Mouse (Mus musculus) hindbrain, embryonic 12.5 days (tissue): ENCODE measurements around the gene Rcsd1. TPM values are rescaled to one million over a fixed set of nuclear protein-coding genes. Genes with fewer than 3 reads are reported as not detected.

Experiments
- ATAC-seq: fragments of 200-750 bp; cut with Nextera tagmentation; 2 replicates; pipeline ENCODE4 v1.8.0; 2017; ENCODE audit warnings: moderate TSS enrichment; ENCODE audit not compliant: low FRiP score
- H3K27ac ChIP-seq: fragments of 300-500 bp; sonication (generic); 2 replicates; pipeline ENCODE4 v1.5.1; 2016; ENCODE audit warnings: mild to moderate bottlenecking
- H3K27me3 ChIP-seq: fragments of 300-500 bp; sonication (generic); 2 replicates; pipeline ENCODE4 v1.6.1; 2016; ENCODE audit warnings: mild to moderate bottlenecking
- H3K36me3 ChIP-seq: fragments of 300-500 bp; sonication (generic); 2 replicates; pipeline ENCODE4 v1.6.1; 2016; ENCODE audit warnings: mild to moderate bottlenecking
- H3K4me1 ChIP-seq: fragments of 300-500 bp; sonication (generic); 2 replicates; pipeline ENCODE4 v1.6.1; 2016
- H3K4me2 ChIP-seq: fragments of 300-500 bp; sonication (generic); replicated peaks from 2 replicates; pipeline ENCODE4 v1.6.1; 2016; ENCODE audit warnings: mild to moderate bottlenecking
- H3K4me3 ChIP-seq: fragments of 300-500 bp; sonication (generic); 2 replicates; pipeline ENCODE4 v1.5.1; 2016; ENCODE audit warnings: mild to moderate bottlenecking
- H3K9ac ChIP-seq: fragments of 300-500 bp; sonication (generic); 2 replicates; pipeline ENCODE4 v1.6.1; 2016; ENCODE audit warnings: mild to moderate bottlenecking, moderate library complexity
- H3K9me3 ChIP-seq: fragments of 300-500 bp; sonication (generic); replicated peaks from 2 replicates; pipeline ENCODE4 v1.6.1; 2016; ENCODE audit warnings: mild to moderate bottlenecking
- WGBS: fragments of 180-500 bp; shearing (Covaris S2); methylation state at CpG from one replicate; pipeline ENCODE4 v1.1.7; 2016; 5-methylcytosine and 5-hydroxymethylcytosine counted together
- polyA plus RNA-seq: library from polyadenylated mRNA; unstranded; fragments of >200 nt; fragmentation: Nextera tagmentation; extraction: Ambion mirVana; gene quantifications from 2 replicates; pipeline ENCODE4 v1.2.1, GENCODE M21; 2016

Rcsd1 gene
- polyA plus RNA-seq, 1 experiment from 2014 or later: 16.8 TPM

- no peak overlapping the region for H3K4me2 ChIP-seq
- no peak overlapping the region for H3K27ac ChIP-seq
- WGBS: 79% methylated on average over 4 of the region's 4 CpGs
- no peaks in the 10 kb centered on the region for H3K9me3 ChIP-seq
- no peaks in the 10 kb centered on the region for H3K36me3 ChIP-seq
- H3K27me3 ChIP-seq: no peaks in the 10 kb centered on the region
- no peaks in the 10 kb centered on the region for H3K4me1 ChIP-seq
- ATAC-seq: no peak
- no peak overlapping the region for H3K4me3 ChIP-seq
- H3K9ac ChIP-seq: no peak overlapping the region
These were observed 64.5 kb downstream of the Rcsd1 start for GRCm38 (mm10) chr1:165645102-165645501.

- 80% methylated on average over 5 of the region's 5 CpGs for WGBS
- no peak overlapping the region for H3K9ac ChIP-seq
- no peak for ATAC-seq
- no peaks in the 10 kb centered on the region for H3K9me3 ChIP-seq
- H3K36me3 ChIP-seq: no peaks in the 10 kb centered on the region
- no peak overlapping the region for H3K4me2 ChIP-seq
- H3K27ac ChIP-seq: no peak overlapping the region
- no peaks in the 10 kb centered on the region for H3K4me1 ChIP-seq
- no peaks in the 10 kb centered on the region for H3K27me3 ChIP-seq
- no peak overlapping the region for H3K4me3 ChIP-seq
These were observed 65.8 kb downstream of the Rcsd1 start for GRCm38 (mm10) chr1:165643735-165644134.

DNA sequence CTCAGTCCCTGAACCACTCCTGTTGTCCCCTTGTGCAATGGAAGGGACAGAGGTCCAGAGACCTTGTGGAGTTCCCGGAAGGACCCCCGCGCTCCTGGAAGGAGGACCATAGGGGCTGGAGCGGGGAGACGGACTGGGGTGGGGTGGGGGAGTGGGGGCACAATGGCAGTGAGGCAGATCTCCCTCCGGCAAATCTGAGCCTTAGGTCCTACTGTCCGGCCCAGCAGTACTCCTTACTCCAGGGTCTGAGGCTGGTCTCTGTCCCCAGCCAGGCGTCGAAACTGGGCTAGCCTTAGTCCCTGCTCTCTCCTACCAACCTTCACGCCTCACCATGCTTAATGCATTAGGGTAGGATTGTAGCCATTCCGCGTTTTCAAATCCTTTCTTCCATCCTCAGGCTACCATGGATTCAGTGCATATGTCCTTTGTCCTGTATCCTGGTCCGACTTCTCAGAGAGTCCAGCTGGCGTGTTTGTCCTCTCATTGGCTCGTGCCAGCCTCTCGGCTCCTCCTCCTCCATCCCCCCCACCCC, 66.7 kb downstream of the Rcsd1 start:
- no peaks in the 10 kb centered on the region for H3K9me3 ChIP-seq
- H3K27ac ChIP-seq: peak overlapping the region; percentile 90
- peak overlapping the region; percentile 70 for H3K4me3 ChIP-seq
- H3K4me2 ChIP-seq: peak overlapping the region; percentile 61
- no peaks in the 10 kb centered on the region for H3K4me1 ChIP-seq
- H3K27me3 ChIP-seq: no peaks in the 10 kb centered on the region
- H3K36me3 ChIP-seq: no peaks in the 10 kb centered on the region
- under 1% methylated on average over 16 of the region's 16 CpGs for WGBS
- peak overlapping the region; percentile 87 for H3K9ac ChIP-seq
- peak; percentile 90 for ATAC-seq

DNA sequence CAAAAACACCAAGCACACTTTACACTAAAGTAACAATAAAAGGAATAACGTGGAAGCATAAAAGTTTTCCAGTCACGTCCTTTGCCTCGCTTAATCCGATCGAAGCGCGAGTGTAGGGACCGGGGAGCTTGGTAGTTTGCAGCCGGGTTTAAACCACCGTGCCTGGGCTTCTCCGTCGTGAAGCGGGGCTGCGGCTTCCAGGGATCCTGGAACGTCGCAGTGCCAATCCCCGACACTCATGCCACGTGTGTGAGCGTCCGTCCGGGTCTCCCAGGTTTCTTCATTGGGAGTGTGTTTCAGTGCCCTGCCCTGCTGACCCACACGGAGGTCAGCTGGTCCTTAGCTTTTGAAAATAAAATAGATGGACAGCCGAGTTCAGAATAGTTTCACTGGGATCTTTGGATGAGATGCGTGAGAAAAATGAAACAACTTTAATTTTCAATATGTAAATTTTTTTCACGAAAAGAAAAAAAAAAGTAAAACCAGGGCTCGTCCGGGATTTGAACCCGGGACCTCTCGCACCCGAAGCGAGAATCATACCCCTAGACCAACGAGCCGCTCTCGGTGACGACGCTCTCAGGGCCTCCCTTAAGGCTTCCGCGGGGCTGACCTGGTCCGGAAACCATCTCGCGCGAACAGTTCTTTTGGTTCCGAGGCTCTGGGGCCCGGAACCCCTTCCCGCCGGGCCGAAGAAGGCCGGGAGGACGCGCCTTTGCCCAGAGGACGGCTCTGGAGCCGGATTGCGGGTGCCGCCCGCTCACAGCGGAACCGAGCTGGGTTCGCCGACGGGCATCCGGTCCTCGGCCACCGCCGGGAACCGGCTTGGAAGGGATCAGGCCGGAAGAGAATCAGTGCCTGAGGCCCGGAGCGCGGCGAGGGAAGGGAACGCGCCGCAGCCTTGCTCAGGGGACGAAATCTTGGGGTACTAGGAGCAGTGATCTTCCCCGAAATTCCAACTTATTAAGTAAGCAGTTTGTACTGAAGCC, 67.5 kb downstream of the Rcsd1 start:
- WGBS: under 1% methylated on average over 75 of the region's 75 CpGs
- Histone ChIP-seq H3K27ac (peak overlapping the region; percentile 90), H3K27me3 (no peaks in the 10 kb centered on the region)

DNA sequence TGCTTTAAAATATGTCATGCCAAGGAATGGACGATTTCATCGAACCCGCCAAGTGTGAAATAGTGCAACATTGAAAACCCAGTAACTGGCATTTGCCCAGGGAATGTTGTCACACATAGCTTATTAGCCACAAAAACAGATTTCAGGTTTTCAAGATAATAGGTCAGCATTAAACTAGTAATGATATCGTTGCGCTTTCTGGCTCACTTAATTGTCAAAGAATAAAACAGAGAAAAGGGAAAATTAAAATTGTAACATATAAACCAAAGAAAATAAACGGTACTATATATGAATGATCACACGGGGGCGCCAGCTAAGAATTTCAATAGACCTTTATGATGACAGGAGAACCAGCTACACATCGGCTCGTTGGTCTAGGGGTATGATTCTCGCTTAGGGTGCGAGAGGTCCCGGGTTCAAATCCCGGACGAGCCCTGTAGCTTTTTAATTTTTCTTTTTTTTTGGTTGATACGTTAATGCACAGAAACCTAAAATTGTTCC, 68.2 kb downstream of the Rcsd1 start:
- no peaks in the 10 kb centered on the region for H3K4me1 ChIP-seq
- H3K27me3 ChIP-seq: no peaks in the 10 kb centered on the region
- no peaks in the 10 kb centered on the region for H3K9me3 ChIP-seq
- peak; percentile 32; the same call in 1 of the 2 replicates for ATAC-seq
- H3K36me3 ChIP-seq: no peaks in the 10 kb centered on the region
- no peak overlapping the region for H3K27ac ChIP-seq
- peak overlapping the region; percentile 61 for H3K4me2 ChIP-seq
- 6% methylated on average over 16 of the region's 16 CpGs for WGBS
- H3K9ac ChIP-seq: no peak overlapping the region
- peak overlapping the region; percentile 70 for H3K4me3 ChIP-seq

More for the DNA sequence above, 67.5 kb downstream of the Rcsd1 start:
- Histone ChIP-seq H3K4me3 (peak overlapping the region; percentile 70), H3K4me2 (peak overlapping the region; percentile 61), H3K9ac (peak overlapping the region; percentile 87), H3K4me1 (no peaks in the 10 kb centered on the region), H3K9me3 (no peaks in the 10 kb centered on the region), H3K36me3 (no peaks in the 10 kb centered on the region)
- ATAC-seq: peak; percentile 83

DNA sequence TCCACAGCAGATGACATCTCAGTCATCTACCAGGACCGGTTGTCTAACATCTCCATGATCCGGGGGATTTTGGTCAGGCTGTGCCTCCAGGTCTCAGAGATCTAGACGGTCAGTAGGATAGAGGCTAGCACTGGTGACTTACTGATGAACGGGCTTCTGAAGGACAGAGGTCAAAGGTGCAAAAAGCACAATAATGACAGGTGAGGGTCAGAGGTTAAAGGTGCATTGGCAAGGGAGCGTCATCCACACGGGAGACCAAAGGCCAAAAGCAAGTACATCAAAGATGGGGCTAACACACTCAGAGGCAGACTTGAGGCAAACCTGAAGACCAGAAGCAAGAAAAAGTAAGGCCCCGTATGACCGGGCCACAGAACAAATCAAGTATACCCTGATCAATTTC, 73.3 kb downstream of the Rcsd1 start:
- Histone ChIP-seq H3K27me3 (no peaks in the 10 kb centered on the region), H3K9me3 (no peaks in the 10 kb centered on the region), H3K4me2 (no peak overlapping the region), H3K27ac (no peak overlapping the region), H3K4me1 (peaks cover 17% of the 10 kb centered on the region), H3K4me3 (no peak overlapping the region), H3K9ac (no peak overlapping the region), H3K36me3 (no peaks in the 10 kb centered on the region)
- WGBS: 70% methylated on average over 8 of the region's 8 CpGs
- ATAC-seq: no peak

GRCm38 (mm10) chr1:165635055-165635897, 74.3 kb downstream of the Rcsd1 start:
- Histone ChIP-seq H3K4me1 (peaks cover 20% of the 10 kb centered on the region), H3K27ac (peak overlapping the region; percentile 74; the same call in 1 of the 2 replicates), H3K4me3 (peak overlapping the region; percentile 81), H3K27me3 (no peaks in the 10 kb centered on the region), H3K36me3 (no peaks in the 10 kb centered on the region), H3K9ac (peak overlapping the region; percentile 56), H3K4me2 (peak overlapping the region; percentile 62), H3K9me3 (no peaks in the 10 kb centered on the region)
- WGBS: 24% methylated on average over 17 of the region's 17 CpGs
- no peak; the same call in 1 of the 2 replicates for ATAC-seq

GRCm38 (mm10) chr1:165634151-165634884, 75.2 kb downstream of the Rcsd1 start, which contains the start of gene Mpzl1:
TSS of gene Mpzl1 (minus strand) at chr1:165634538.
- under 1% methylated on average over 61 of the region's 73 CpGs for WGBS
- H3K9ac ChIP-seq: peak within 1 kb of the TSS; percentile 92
- peak within 1 kb of the TSS; percentile 94 for H3K27ac ChIP-seq
- peak within 1 kb of the TSS; percentile 62 for H3K4me2 ChIP-seq
- peak within 1 kb of the TSS; percentile 81 for H3K4me3 ChIP-seq
- peaks cover 29% of the 10 kb centered on the region for H3K4me1 ChIP-seq
- no peaks in the 10 kb centered on the region for H3K9me3 ChIP-seq
- peak; percentile 100 for ATAC-seq
- no peaks in the 10 kb centered on the region for H3K36me3 ChIP-seq
- no peaks in the 10 kb centered on the region for H3K27me3 ChIP-seq

- ATAC-seq: no peak
- H3K4me3 ChIP-seq: peak overlapping the region; percentile 81
- H3K9ac ChIP-seq: peak overlapping the region; percentile 92
- H3K36me3 ChIP-seq: no peaks in the 10 kb centered on the region
- peak overlapping the region; percentile 94; the same call in 1 of the 2 replicates for H3K27ac ChIP-seq
- H3K9me3 ChIP-seq: no peaks in the 10 kb centered on the region
- no peaks in the 10 kb centered on the region for H3K27me3 ChIP-seq
- WGBS: 3% methylated on average over 12 of the region's 12 CpGs
- H3K4me1 ChIP-seq: peaks cover 31% of the 10 kb centered on the region
- peak overlapping the region; percentile 62 for H3K4me2 ChIP-seq
These were observed 76.2 kb downstream of the Rcsd1 start for GRCm38 (mm10) chr1:165633345-165633744.

DNA sequence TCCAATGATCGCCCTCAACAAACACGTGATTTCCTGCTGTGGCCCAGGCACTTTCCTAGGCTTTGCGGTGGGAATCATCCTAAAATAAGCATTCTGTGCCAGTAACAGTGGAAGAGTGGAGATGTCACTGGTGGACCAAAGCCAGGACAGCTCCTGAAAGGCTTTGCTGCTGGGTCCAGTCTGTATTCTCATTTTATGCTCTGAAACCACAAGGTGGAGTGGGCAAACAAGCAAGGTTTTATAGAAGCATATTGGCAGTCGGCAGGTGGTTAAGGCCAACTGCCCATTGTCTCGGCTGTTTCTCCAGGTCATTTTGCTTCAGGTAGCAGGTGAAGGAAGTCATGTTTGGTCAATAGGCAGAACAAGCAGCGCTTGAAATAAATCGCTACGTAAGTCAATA, 78.4 kb downstream of the Rcsd1 start:
- WGBS: 89% methylated on average over 8 of the region's 8 CpGs
- no peak for ATAC-seq
- no peak overlapping the region for H3K27ac ChIP-seq
- no peaks in the 10 kb centered on the region for H3K27me3 ChIP-seq
- no peak overlapping the region for H3K4me3 ChIP-seq
- H3K9me3 ChIP-seq: no peaks in the 10 kb centered on the region
- H3K4me2 ChIP-seq: no peak overlapping the region
- H3K4me1 ChIP-seq: peaks cover 32% of the 10 kb centered on the region
- no peak overlapping the region for H3K9ac ChIP-seq
- no peaks in the 10 kb centered on the region for H3K36me3 ChIP-seq

DNA sequence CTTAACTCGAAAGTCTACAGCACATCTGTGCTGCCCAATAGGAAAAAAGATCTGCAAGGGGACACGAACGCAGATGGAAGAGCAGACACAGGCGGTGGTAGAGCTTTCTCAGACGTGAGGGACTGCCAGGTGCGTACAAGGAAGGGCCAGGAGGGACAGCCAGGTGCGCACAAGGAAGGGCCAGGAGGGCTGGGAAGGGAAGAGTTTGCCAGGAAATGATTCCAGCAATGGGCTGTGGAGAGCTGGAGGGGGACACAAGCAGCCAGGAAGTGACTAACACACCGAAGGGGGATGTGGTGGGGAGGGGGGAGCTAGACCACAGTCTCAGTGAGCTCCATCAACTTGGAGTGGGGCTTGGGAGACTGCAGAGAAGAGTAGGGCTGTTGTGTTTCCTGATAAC, 79.6 kb downstream of the Rcsd1 start:
- Histone ChIP-seq H3K4me3 (no peak overlapping the region), H3K27ac (no peak overlapping the region), H3K27me3 (no peaks in the 10 kb centered on the region), H3K36me3 (no peaks in the 10 kb centered on the region), H3K4me2 (no peak overlapping the region; the same call in 1 of the 2 replicates), H3K9ac (0 out of 2 replicates have a peak overlapping the region, but pooled peaks have one; percentile 18), H3K9me3 (no peaks in the 10 kb centered on the region), H3K4me1 (peaks cover 26% of the 10 kb centered on the region)
- WGBS: 29% methylated on average over 8 of the region's 8 CpGs
- no peak for ATAC-seq
